Mouse (Mus musculus) liver, embryonic 14.5 days (tissue): ENCODE measurements around the gene Selenov. TPM values are rescaled to one million over a fixed set of nuclear protein-coding genes. Genes with fewer than 3 reads are reported as not detected.
A peak's percentile ranks its signal among the peaks of the same experiment; 100 is the strongest.

Experiments used
- ATAC-seq: fragments of 200-750 bp; cut with Nextera tagmentation; 2 replicates; pipeline ENCODE4 v1.8.0; 2017; ENCODE audit warnings: moderate number of reproducible peaks, mild to moderate bottlenecking, moderate library complexity; ENCODE audit not compliant: insufficient read depth
- DNase-seq, 3 experiments: peaks; one replicate each; pipeline ENCODE4 v3.0.0-alpha.2; 2012 to 2013; ENCODE audit warnings: low read depth in 3 of 3, low spot score in 3 of 3
- H3K27ac ChIP-seq: fragments of 300-500 bp; sonication (generic); 2 replicates; pipeline ENCODE4 v1.5.1; 2014; ENCODE audit warnings: moderate library complexity, mild to moderate bottlenecking, control low read depth, inconsistent platforms
- H3K27me3 ChIP-seq: fragments of 300-500 bp; sonication (generic); 2 replicates; pipeline ENCODE4 v1.6.1; 2014; ENCODE audit warnings: mild to moderate bottlenecking, low read length, moderate library complexity; ENCODE audit not compliant: control insufficient read depth, insufficient read depth
- H3K36me3 ChIP-seq: fragments of 300-500 bp; sonication (generic); replicated peaks from 2 replicates; pipeline ENCODE4 v1.6.1; 2014; ENCODE audit warnings: low read depth; ENCODE audit not compliant: control insufficient read depth, insufficient read depth
- H3K4me1 ChIP-seq, 2 experiments: fragments of 200-500 bp in 1 of 2; fragments of 300-500 bp in 1 of 2; sonication (generic) in 1 of 2; replicated peaks; 2 replicates each; pipeline ENCODE4 v1.6.1; 2012 to 2014; ENCODE audit warnings: antibody characterized with exemption in 1 of 2, inconsistent platforms in 1 of 2, low read length in 1 of 2; ENCODE audit not compliant: control insufficient read depth in 2 of 2, insufficient read depth in 2 of 2
- H3K4me2 ChIP-seq: fragments of 300-500 bp; sonication (generic); 2 replicates; pipeline ENCODE4 v1.6.1; 2014; ENCODE audit warnings: low read depth, mild to moderate bottlenecking, control low read depth, moderate library complexity
- H3K4me3 ChIP-seq, 2 experiments: fragments of 200-500 bp in 1 of 2; fragments of 300-500 bp in 1 of 2; sonication (generic) in 1 of 2; 2 replicates each; pipeline ENCODE4 v1.5.1; 2012 to 2014; ENCODE audit warnings: low read depth in 2 of 2, low read length in 2 of 2, mild to moderate bottlenecking in 2 of 2, control low read depth in 1 of 2, inconsistent platforms in 1 of 2, moderate library complexity in 1 of 2; ENCODE audit not compliant: insufficient read depth in 1 of 2
- H3K9ac ChIP-seq: fragments of 300-500 bp; sonication (generic); replicated peaks from 2 replicates; pipeline ENCODE4 v1.6.1; 2014; ENCODE audit warnings: mild to moderate bottlenecking, control low read depth, moderate library complexity
- H3K9me3 ChIP-seq: fragments of 300-500 bp; sonication (generic); 2 replicates; pipeline ENCODE4 v1.6.1; 2016; ENCODE audit warnings: low read length, mixed read lengths; ENCODE audit not compliant: control insufficient read depth
- CTCF ChIP-seq: IDR thresholded peaks from 2 replicates; pipeline ENCODE4 v1.5.1; 2016; ENCODE audit warnings: antibody characterized with exemption, low read depth, control low read depth
- EP300 ChIP-seq: IDR thresholded peaks from 2 replicates; pipeline ENCODE4 v1.6.1; 2016; ENCODE audit warnings: antibody characterized with exemption, low read depth
- WGBS: fragments of 180-500 bp; shearing (Covaris S2); extraction: QIAGEN DNeasy Blood & Tissue Kit; methylation state at CpG from one replicate; pipeline ENCODE4 v1.1.7; 2014; ENCODE audit not compliant: insufficient replicate concordance; 5-methylcytosine and 5-hydroxymethylcytosine counted together
- polyA plus RNA-seq, 2 experiments: library from polyadenylated mRNA; depleted of rRNA in 1 of 2; stranded (reverse) in 1 of 2; unstranded in 1 of 2; fragments of >200 nt; fragmentation: Nextera tagmentation in 1 of 2; extraction: Ambion mirVana in 1 of 2; gene quantifications; 2 replicates each; pipeline versions ENCODE4 v1.2.1 to v1.2.3; 2012 to 2014

Selenov gene
- polyA plus RNA-seq, 2 experiments, result not detected

GRCm38 (mm10) chr7:28271761-28272160, 19.2 kb downstream of the Selenov start:
- H3K27me3 ChIP-seq, result peaks cover 13% of the 10 kb centered on the region
- TF ChIP-seq EP300, result no peak
- TF ChIP-seq CTCF, result peak; percentile 44
- WGBS, result 65% methylated on average over 3 of the region's 3 CpGs
- DNase-seq, result no peak
- H3K9me3 ChIP-seq, result no peaks in the 10 kb centered on the region
- ATAC-seq, result no peak
- no peak overlapping the region for H3K4me3 ChIP-seq
- no peak overlapping the region for H3K27ac ChIP-seq
- H3K36me3 ChIP-seq, result no peaks in the 10 kb centered on the region
- H3K9ac ChIP-seq, result no peak overlapping the region
- no peak overlapping the region for H3K4me2 ChIP-seq
- peaks cover 0 to 2% of the 10 kb centered on the region in 2 experiments; a peak in 1 of 4 replicates for H3K4me1 ChIP-seq

GRCm38 (mm10) chr7:28269355-28269754, 21.6 kb downstream of the Selenov start:
- Histone ChIP-seq H3K4me1 (peaks cover 0 to 2% of the 10 kb centered on the region in 2 experiments; a peak in 1 of 4 replicates), H3K27me3 (peaks cover 13% of the 10 kb centered on the region)
- 83% methylated on average over 12 of the region's 12 CpGs for WGBS

GRCm38 (mm10) chr7:28268576-28268975, 22.4 kb downstream of the Selenov start:
- no peak overlapping the region; the same call in 1 of the 2 replicates for H3K9ac ChIP-seq
- H3K4me1 ChIP-seq, result peaks cover 0 to 2% of the 10 kb centered on the region in 2 experiments; a peak in 1 of 4 replicates
- peak overlapping the region; percentile 61 for H3K4me2 ChIP-seq
- no peaks in the 10 kb centered on the region for H3K36me3 ChIP-seq
- no peak overlapping the region for H3K27ac ChIP-seq
- DNase-seq (no peak), ATAC-seq (no peak)
- H3K4me3 ChIP-seq, result peak overlapping the region; percentile 36 to 62
- no peaks in the 10 kb centered on the region for H3K9me3 ChIP-seq
- TF ChIP-seq CTCF (no peak), EP300 (no peak)
- WGBS, result 30% methylated on average over 16 of the region's 16 CpGs
- peaks cover 13% of the 10 kb centered on the region for H3K27me3 ChIP-seq

More at GRCm38 (mm10) chr7:28269355-28269754, 21.6 kb downstream of the Selenov start:
- Histone ChIP-seq H3K4me2 (no peak overlapping the region), H3K4me3 (no peak overlapping the region), H3K27ac (no peak overlapping the region), H3K9ac (no peak overlapping the region), H3K9me3 (no peaks in the 10 kb centered on the region), H3K36me3 (no peaks in the 10 kb centered on the region)
- DNase-seq, result no peak
- ATAC-seq, result no peak
- TF ChIP-seq EP300 (no peak), CTCF (peak; percentile 49)

GRCm38 (mm10) chr7:28268042-28268531, 22.9 kb downstream of the Selenov start:
- H3K27me3 ChIP-seq, result peaks cover 13% of the 10 kb centered on the region
- under 1% methylated on average over 43 of the region's 62 CpGs for WGBS
- peak overlapping the region; percentile 61 for H3K4me2 ChIP-seq
- peaks cover 0 to 2% of the 10 kb centered on the region in 2 experiments; a peak in 1 of 4 replicates for H3K4me1 ChIP-seq
- DNase-seq (no peak), ATAC-seq (peak; percentile 31; the same call in 1 of the 2 replicates)
- H3K27ac ChIP-seq, result no peak overlapping the region
- peak overlapping the region; percentile 54 to 62 for H3K4me3 ChIP-seq
- no peak for TF ChIP-seq CTCF
- TF ChIP-seq EP300, result no peak
- H3K36me3 ChIP-seq, result no peaks in the 10 kb centered on the region
- H3K9ac ChIP-seq, result peak overlapping the region; percentile 55
- no peaks in the 10 kb centered on the region for H3K9me3 ChIP-seq

GRCm38 (mm10) chr7:28267129-28268041, 23.6 kb downstream of the Selenov start, which contains the start of gene Eid2:
TSS of gene Eid2 (plus strand) at chr7:28267881.
- H3K27ac ChIP-seq, result no peak within 1 kb of the TSS
- H3K27me3 ChIP-seq, result peaks cover 13% of the 10 kb centered on the region
- H3K9ac ChIP-seq, result peak within 1 kb of the TSS; percentile 55
- DNase-seq, result peak in 1 of 3 experiments; percentile 20
- H3K4me1 ChIP-seq, result peaks cover 0 to 2% of the 10 kb centered on the region in 2 experiments; a peak in 1 of 4 replicates
- H3K36me3 ChIP-seq, result no peaks in the 10 kb centered on the region
- H3K9me3 ChIP-seq, result no peaks in the 10 kb centered on the region
- WGBS, result 5% methylated on average over 57 of the region's 57 CpGs
- peak; percentile 17; the same call in 1 of the 2 replicates for TF ChIP-seq CTCF
- no peak for TF ChIP-seq EP300
- peak; percentile 59; the same call in 1 of the 2 replicates for ATAC-seq
- H3K4me2 ChIP-seq, result peak within 1 kb of the TSS; percentile 61
- H3K4me3 ChIP-seq, result peak within 1 kb of the TSS; percentile 54 to 62
